Mouse (Mus musculus) myocyte (in vitro differentiated cells): ENCODE data around the gene Cuedc1. TPM values are rescaled to one million over a fixed set of nuclear protein-coding genes. Genes with fewer than 3 reads are reported as not detected.

Experiments used
- H3K27me3 ChIP-seq: one replicate; pipeline ENCODE4 v1.6.1; 2011; ENCODE audit not compliant: control insufficient read depth, insufficient read depth, insufficient read length
- H3K36me3 ChIP-seq: one replicate; pipeline ENCODE4 v1.6.1; 2011; ENCODE audit not compliant: control insufficient read depth, insufficient read depth
- H3K4me2 ChIP-seq: one replicate; pipeline ENCODE4 v1.6.1; 2011; ENCODE audit warnings: low read depth, control low read depth
- H3K4me3 ChIP-seq: one replicate; pipeline ENCODE4 v1.5.1; 2011; ENCODE audit warnings: mild to moderate bottlenecking, control low read depth, moderate library complexity
- H3K79me2 ChIP-seq: one replicate; pipeline ENCODE4 v1.6.1; 2011; ENCODE audit not compliant: control insufficient read depth, insufficient read depth
- H3ac ChIP-seq: one replicate; pipeline ENCODE4 v1.6.1; 2011; ENCODE audit not compliant: control insufficient read depth, insufficient read length
- CEBPB ChIP-seq: IDR thresholded peaks from 2 replicates; pipeline ENCODE4 v1.6.1; 2011; ENCODE audit warnings: mild to moderate bottlenecking, moderate library complexity; ENCODE audit not compliant: poor library complexity, insufficient read depth, severe bottlenecking
- E2F4 ChIP-seq: IDR thresholded peaks from one replicate; pipeline ENCODE4 v1.6.1; 2011; ENCODE audit warnings: mild to moderate bottlenecking, control low read depth, moderate library complexity; ENCODE audit not compliant: insufficient read depth
- MAX ChIP-seq: IDR thresholded peaks from one replicate; pipeline ENCODE4 v1.6.1; 2011; ENCODE audit warnings: low read depth, mild to moderate bottlenecking, control low read depth
- MYOD1 ChIP-seq, 3 experiments: IDR thresholded peaks; one replicate each; pipeline ENCODE4 v1.6.1; 2011; ENCODE audit warnings: control low read depth in 2 of 3, low read depth in 2 of 3, mild to moderate bottlenecking in 2 of 3, moderate library complexity in 1 of 3; ENCODE audit not compliant: insufficient read length in 2 of 3, control insufficient read depth in 1 of 3
- MYOG ChIP-seq, 3 experiments: IDR thresholded peaks; one replicate each; pipeline ENCODE4 v1.6.1; 2011; ENCODE audit warnings: control low read depth in 2 of 3, low read depth in 2 of 3, mild to moderate bottlenecking in 2 of 3; ENCODE audit not compliant: insufficient read length in 2 of 3, control insufficient read depth in 1 of 3, insufficient read depth in 1 of 3
- POLR2A ChIP-seq: IDR thresholded peaks from one replicate; pipeline ENCODE4 v1.6.1; 2011; ENCODE audit warnings: low read depth, mild to moderate bottlenecking, control low read depth, moderate library complexity; ENCODE audit not compliant: insufficient read length
- POLR2AphosphoS2 ChIP-seq: IDR thresholded peaks from one replicate; pipeline ENCODE4 v1.6.1; 2011; ENCODE audit warnings: low read depth, control low read depth; ENCODE audit not compliant: insufficient read length
- REST ChIP-seq: IDR thresholded peaks from one replicate; pipeline ENCODE4 v1.6.1; 2011; ENCODE audit warnings: mild to moderate bottlenecking, control low read depth, moderate library complexity; ENCODE audit not compliant: insufficient read depth, insufficient read length
- SRF ChIP-seq: IDR thresholded peaks from one replicate; pipeline ENCODE4 v1.6.1; 2011; ENCODE audit warnings: low read depth; ENCODE audit not compliant: control insufficient read depth, insufficient read length
- TCF12 ChIP-seq: IDR thresholded peaks from one replicate; pipeline ENCODE4 v1.6.1; 2011; ENCODE audit warnings: mild to moderate bottlenecking, control low read depth; ENCODE audit not compliant: poor library complexity, insufficient read depth, severe bottlenecking
- TCF3 ChIP-seq: IDR thresholded peaks from one replicate; pipeline ENCODE4 v1.6.1; 2011; ENCODE audit warnings: low read depth, control low read depth; ENCODE audit not compliant: insufficient read length
- USF1 ChIP-seq: IDR thresholded peaks from one replicate; pipeline ENCODE4 v1.6.1; 2011; ENCODE audit warnings: low read depth, mild to moderate bottlenecking, control low read depth, moderate library complexity
- polyA plus RNA-seq: library from polyadenylated mRNA; unstranded; fragments of >200 nt; fragmentation: generic; extraction: Trizol; gene quantifications from one replicate; pipeline ENCODE4 v1.2.1, GENCODE M21; 2012; ENCODE audit warnings: missing spikeins

Cuedc1 gene
- polyA plus RNA-seq, 1 experiment, result 40.8 TPM

DNA sequence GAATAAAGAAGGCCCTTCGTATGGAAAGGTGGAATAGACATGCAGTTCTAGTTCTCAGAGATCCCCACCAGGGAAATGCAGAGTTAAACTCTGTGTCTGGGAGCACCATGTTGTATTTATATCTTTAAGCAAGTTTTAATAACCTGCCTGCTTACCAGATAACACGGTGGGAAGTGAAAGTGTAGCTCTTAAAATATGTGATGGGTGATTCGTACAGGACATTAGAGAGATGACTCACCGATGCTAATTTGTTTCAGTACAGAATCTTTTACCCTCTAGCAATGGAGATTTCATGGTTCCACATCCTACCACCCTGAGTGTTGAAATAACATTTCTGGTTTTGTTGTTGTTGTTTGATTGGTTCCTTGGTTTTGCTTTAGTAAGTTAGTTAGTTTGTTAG, 27.5 kb upstream of the Cuedc1 start:
- TF ChIP-seq MYOG (IDR thresholded peaks at IDR 0.05; ENCODE audit: control insufficient read depth in 1 of 3, insufficient read depth in 1 of 3, insufficient read length in 2 of 3, low read depth in 2 of 3) (no peak), USF1 (no peak), E2F4 (no peak), POLR2AphosphoS2 (no peak), POLR2A (no peak), SRF (no peak), TCF3 (no peak), MAX (no peak), MYOD1 (IDR thresholded peaks at IDR 0.05; ENCODE audit: control insufficient read depth in 1 of 3, insufficient read length in 2 of 3, low read depth in 2 of 3) (no peak), REST (no peak), TCF12 (no peak), CEBPB (no peak)

GRCm38 (mm10) chr11:88071113-88071512, 26.7 kb upstream of the Cuedc1 start:
- Histone ChIP-seq H3K36me3 (peaks cover 24% of the 10 kb centered on the region), H3K79me2 (peaks cover 77% of the 10 kb centered on the region), H3ac (no peak overlapping the region), H3K4me3 (no peak overlapping the region), H3K4me2 (peak overlapping the region; percentile 97), H3K27me3 (no peaks in the 10 kb centered on the region)
- TF ChIP-seq USF1 (no peak), POLR2A (no peak), MYOD1 (IDR thresholded peaks at IDR 0.05; ENCODE audit: control insufficient read depth in 1 of 3, insufficient read length in 2 of 3, low read depth in 2 of 3) (no peak), MAX (no peak), TCF3 (no peak), TCF12 (no peak), MYOG (IDR thresholded peaks at IDR 0.05; ENCODE audit: control insufficient read depth in 1 of 3, insufficient read depth in 1 of 3, insufficient read length in 2 of 3, low read depth in 2 of 3) (no peak), SRF (no peak), CEBPB (no peak), REST (no peak), E2F4 (no peak), POLR2AphosphoS2 (no peak)

More for the DNA sequence above, 27.5 kb upstream of the Cuedc1 start:
- Histone ChIP-seq H3K79me2 (peaks cover 70% of the 10 kb centered on the region), H3K4me3 (no peak overlapping the region), H3K4me2 (peak overlapping the region; percentile 97), H3K36me3 (peaks cover 17% of the 10 kb centered on the region), H3ac (no peak overlapping the region), H3K27me3 (no peaks in the 10 kb centered on the region)

- H3K36me3 ChIP-seq, result peaks cover 43% of the 10 kb centered on the region
- TF ChIP-seq REST (no peak), TCF3 (no peak), CEBPB (no peak), USF1 (no peak), POLR2A (no peak), TCF12 (no peak), POLR2AphosphoS2 (no peak), MYOG (IDR thresholded peaks at IDR 0.05; ENCODE audit: control insufficient read depth in 1 of 3, insufficient read depth in 1 of 3, insufficient read length in 2 of 3, low read depth in 2 of 3) (no peak), MAX (no peak), SRF (no peak), MYOD1 (IDR thresholded peaks at IDR 0.05; ENCODE audit: control insufficient read depth in 1 of 3, insufficient read length in 2 of 3, low read depth in 2 of 3) (no peak), E2F4 (no peak)
These were observed 24.4 kb upstream of the Cuedc1 start for GRCm38 (mm10) chr11:88073343-88073875.

DNA sequence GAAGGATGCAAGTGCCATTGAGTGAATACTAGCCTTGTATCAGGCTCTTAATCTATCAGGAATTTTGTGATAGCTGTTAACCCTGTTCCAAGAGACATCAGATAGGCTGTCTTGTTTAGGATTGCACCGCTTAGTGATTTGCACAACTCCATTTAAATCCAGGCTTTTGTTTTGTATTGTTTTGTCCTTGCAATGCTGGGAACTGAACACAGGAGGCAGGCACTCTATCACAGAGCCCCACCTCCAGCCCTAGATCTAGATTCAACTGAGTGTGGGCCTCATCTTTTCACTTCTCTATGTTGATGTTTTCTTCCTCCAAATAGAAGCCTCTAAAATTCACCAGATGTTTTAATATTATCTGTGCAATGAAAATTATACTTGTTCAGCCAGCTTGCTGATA, 22.2 kb upstream of the Cuedc1 start:
- TF ChIP-seq TCF12 (no peak), MAX (no peak), REST (no peak), USF1 (no peak), E2F4 (no peak), MYOD1 (IDR thresholded peaks at IDR 0.05; ENCODE audit: control insufficient read depth in 1 of 3, insufficient read length in 2 of 3, low read depth in 2 of 3) (no peak), POLR2AphosphoS2 (no peak), SRF (no peak), POLR2A (no peak), CEBPB (no peak), MYOG (IDR thresholded peaks at IDR 0.05; ENCODE audit: control insufficient read depth in 1 of 3, insufficient read depth in 1 of 3, insufficient read length in 2 of 3, low read depth in 2 of 3) (no peak), TCF3 (no peak)
- H3K27me3 ChIP-seq, result no peaks in the 10 kb centered on the region
- peaks cover 72% of the 10 kb centered on the region for H3K79me2 ChIP-seq
- no peak overlapping the region for H3K4me2 ChIP-seq
- H3K4me3 ChIP-seq, result no peak overlapping the region
- H3ac ChIP-seq, result no peak overlapping the region
- H3K36me3 ChIP-seq, result peaks cover 65% of the 10 kb centered on the region

More at GRCm38 (mm10) chr11:88073343-88073875, 24.4 kb upstream of the Cuedc1 start:
- no peaks in the 10 kb centered on the region for H3K27me3 ChIP-seq
- no peak overlapping the region for H3K4me2 ChIP-seq
- H3K4me3 ChIP-seq, result no peak overlapping the region
- peaks cover 95% of the 10 kb centered on the region for H3K79me2 ChIP-seq
- no peak overlapping the region for H3ac ChIP-seq
